Mouse (Mus musculus) embryonic facial prominence, embryonic 15.5 days (tissue): ENCODE data around the gene Pigk. TPM values are rescaled to one million over a fixed set of nuclear protein-coding genes. Genes with fewer than 3 reads are reported as not detected.

ENCODE experiments used
- ATAC-seq: fragments of 200-750 bp; cut with Nextera tagmentation; 2 replicates; pipeline ENCODE4 v1.8.0; 2017; ENCODE audit warnings: low read depth, moderate TSS enrichment; ENCODE audit not compliant: insufficient number of reproducible peaks, low FRiP score, low TSS enrichment
- H3K27ac ChIP-seq: fragments of 300-500 bp; sonication (generic); replicated peaks from 2 replicates; pipeline ENCODE4 v1.5.1; 2015; ENCODE audit warnings: mild to moderate bottlenecking, inconsistent platforms
- H3K27me3 ChIP-seq: fragments of 300-500 bp; sonication (generic); 2 replicates; pipeline ENCODE4 v1.6.1; 2015; ENCODE audit warnings: inconsistent platforms
- H3K36me3 ChIP-seq: fragments of 300-500 bp; sonication (generic); 2 replicates; pipeline ENCODE4 v1.6.1; 2015; ENCODE audit warnings: mild to moderate bottlenecking, inconsistent platforms
- H3K4me1 ChIP-seq: fragments of 300-500 bp; sonication (generic); 2 replicates; pipeline ENCODE4 v1.6.1; 2015; ENCODE audit warnings: inconsistent platforms
- H3K4me2 ChIP-seq: fragments of 300-500 bp; sonication (generic); replicated peaks from 2 replicates; pipeline ENCODE4 v1.6.1; 2015; ENCODE audit warnings: mild to moderate bottlenecking, inconsistent platforms
- H3K4me3 ChIP-seq: fragments of 300-500 bp; sonication (generic); replicated peaks from 2 replicates; pipeline ENCODE4 v1.5.1; 2015; ENCODE audit warnings: mild to moderate bottlenecking, inconsistent platforms
- H3K9ac ChIP-seq: fragments of 300-500 bp; sonication (generic); 2 replicates; pipeline ENCODE4 v1.6.1; 2015; ENCODE audit warnings: inconsistent platforms
- H3K9me3 ChIP-seq: fragments of 300-500 bp; sonication (generic); replicated peaks from 2 replicates; pipeline ENCODE4 v1.6.1; 2016; ENCODE audit warnings: inconsistent platforms
- WGBS: fragments of 180-500 bp; shearing (Covaris S2); methylation state at CpG from one replicate; pipeline ENCODE4 v1.1.7; 2015; 5-methylcytosine and 5-hydroxymethylcytosine counted together
- polyA plus RNA-seq: library from polyadenylated mRNA; unstranded; fragments of >200 nt; fragmentation: Nextera tagmentation; extraction: Ambion mirVana; gene quantifications from 2 replicates; pipeline ENCODE4 v1.2.1, GENCODE M21; 2015

The Pigk gene
- polyA plus RNA-seq, 1 experiment from 2014 or later = 41.9 TPM

- H3K4me3 ChIP-seq = no peak overlapping the region
Observed at GRCm38 (mm10) chr3:152813905-152814304, 100.0 kb downstream of the Pigk start.

GRCm38 (mm10) chr3:152815110-152815509 is 101.2 kb downstream of the Pigk start:
- WGBS = 86% methylated on average over 5 of the region's 5 CpGs
- Histone ChIP-seq H3K9me3 (no peaks in the 10 kb centered on the region), H3K9ac (no peak overlapping the region), H3K27ac (no peak overlapping the region), H3K4me3 (no peak overlapping the region), H3K4me2 (no peak overlapping the region), H3K27me3 (no peaks in the 10 kb centered on the region), H3K36me3 (no peaks in the 10 kb centered on the region), H3K4me1 (no peaks in the 10 kb centered on the region)
- ATAC-seq = no peak

More at GRCm38 (mm10) chr3:152813905-152814304, 100.0 kb downstream of the Pigk start:
- Histone ChIP-seq H3K27ac (no peak overlapping the region), H3K4me2 (no peak overlapping the region), H3K27me3 (no peaks in the 10 kb centered on the region), H3K4me1 (no peaks in the 10 kb centered on the region), H3K9me3 (no peaks in the 10 kb centered on the region), H3K9ac (no peak overlapping the region), H3K36me3 (no peaks in the 10 kb centered on the region)
- WGBS = 63% methylated on average over 4 of the region's 4 CpGs
- ATAC-seq = no peak

- Histone ChIP-seq H3K4me3 (no peak overlapping the region), H3K9me3 (no peaks in the 10 kb centered on the region), H3K9ac (no peak overlapping the region), H3K4me2 (no peak overlapping the region), H3K4me1 (no peaks in the 10 kb centered on the region), H3K36me3 (no peaks in the 10 kb centered on the region), H3K27ac (no peak overlapping the region), H3K27me3 (no peaks in the 10 kb centered on the region)
- no peak for ATAC-seq
- 82% methylated on average over 3 of the region's 3 CpGs for WGBS
Observed at GRCm38 (mm10) chr3:152820406-152820805, 106.5 kb downstream of the Pigk start.

GRCm38 (mm10) chr3:152821202-152821601 is 107.3 kb downstream of the Pigk start:
- Histone ChIP-seq H3K27ac (no peak overlapping the region), H3K36me3 (no peaks in the 10 kb centered on the region), H3K4me3 (no peak overlapping the region), H3K4me2 (no peak overlapping the region), H3K9ac (no peak overlapping the region), H3K27me3 (no peaks in the 10 kb centered on the region), H3K4me1 (no peaks in the 10 kb centered on the region), H3K9me3 (no peaks in the 10 kb centered on the region)
- no peak for ATAC-seq
- 53% methylated on average over 14 of the region's 14 CpGs for WGBS

- H3K4me2 ChIP-seq = no peak overlapping the region
- no peaks in the 10 kb centered on the region for H3K36me3 ChIP-seq
- no peaks in the 10 kb centered on the region for H3K9me3 ChIP-seq
- H3K27me3 ChIP-seq = no peaks in the 10 kb centered on the region
- no peak overlapping the region for H3K9ac ChIP-seq
- H3K4me3 ChIP-seq = no peak overlapping the region
- no peak overlapping the region for H3K27ac ChIP-seq
- 57% methylated on average over 3 of the region's 3 CpGs for WGBS
- ATAC-seq = no peak
- H3K4me1 ChIP-seq = no peaks in the 10 kb centered on the region
Observed at GRCm38 (mm10) chr3:152831377-152831776, 117.5 kb downstream of the Pigk start.

- H3K9ac ChIP-seq = no peak overlapping the region
- H3K27me3 ChIP-seq = no peaks in the 10 kb centered on the region
- no peak overlapping the region for H3K4me3 ChIP-seq
- H3K4me1 ChIP-seq = no peaks in the 10 kb centered on the region
- no peak overlapping the region for H3K4me2 ChIP-seq
- H3K36me3 ChIP-seq = no peaks in the 10 kb centered on the region
- ATAC-seq = no peak
- no peak overlapping the region for H3K27ac ChIP-seq
- H3K9me3 ChIP-seq = no peaks in the 10 kb centered on the region
- WGBS = 92% methylated on average over 9 of the region's 9 CpGs
Observed at GRCm38 (mm10) chr3:152831974-152832373, 118.1 kb downstream of the Pigk start.

GRCm38 (mm10) chr3:152832436-152832835 is 118.5 kb downstream of the Pigk start:
- 90% methylated on average over 4 of the region's 4 CpGs for WGBS
- H3K4me2 ChIP-seq = no peak overlapping the region
- no peak overlapping the region for H3K4me3 ChIP-seq
- ATAC-seq = no peak
- H3K4me1 ChIP-seq = no peaks in the 10 kb centered on the region
- H3K27me3 ChIP-seq = no peaks in the 10 kb centered on the region
- H3K9ac ChIP-seq = no peak overlapping the region
- H3K36me3 ChIP-seq = no peaks in the 10 kb centered on the region
- no peak overlapping the region for H3K27ac ChIP-seq
- H3K9me3 ChIP-seq = no peaks in the 10 kb centered on the region

- Histone ChIP-seq H3K4me2 (no peak overlapping the region), H3K27ac (no peak overlapping the region), H3K4me3 (no peak overlapping the region), H3K9ac (no peak overlapping the region), H3K4me1 (no peaks in the 10 kb centered on the region), H3K9me3 (no peaks in the 10 kb centered on the region), H3K27me3 (no peaks in the 10 kb centered on the region), H3K36me3 (no peaks in the 10 kb centered on the region)
- WGBS = 65% methylated on average over 2 of the region's 2 CpGs
- ATAC-seq = no peak
Observed at GRCm38 (mm10) chr3:152837407-152837806, 123.5 kb downstream of the Pigk start.

- no peak for ATAC-seq
- no peaks in the 10 kb centered on the region for H3K4me1 ChIP-seq
- no peak overlapping the region for H3K27ac ChIP-seq
- H3K27me3 ChIP-seq = no peaks in the 10 kb centered on the region
- H3K9me3 ChIP-seq = no peaks in the 10 kb centered on the region
- no peaks in the 10 kb centered on the region for H3K36me3 ChIP-seq
- H3K4me2 ChIP-seq = no peak overlapping the region
- no peak overlapping the region for H3K9ac ChIP-seq
- WGBS = 91% methylated on average over 1 of the region's 1 CpGs
- no peak overlapping the region for H3K4me3 ChIP-seq
Observed at GRCm38 (mm10) chr3:152837938-152838337, 124.0 kb downstream of the Pigk start.

GRCm38 (mm10) chr3:152841264-152841663 is 127.4 kb downstream of the Pigk start:
- Histone ChIP-seq H3K27me3 (no peaks in the 10 kb centered on the region), H3K9ac (no peak overlapping the region), H3K27ac (no peak overlapping the region), H3K4me2 (no peak overlapping the region), H3K4me1 (no peaks in the 10 kb centered on the region), H3K4me3 (no peak overlapping the region), H3K36me3 (no peaks in the 10 kb centered on the region), H3K9me3 (no peaks in the 10 kb centered on the region)
- 77% methylated on average over 6 of the region's 6 CpGs for WGBS
- no peak for ATAC-seq

- Histone ChIP-seq H3K4me1 (peaks cover 5% of the 10 kb centered on the region; the same call in 1 of the 2 replicates), H3K4me2 (no peak overlapping the region), H3K9ac (no peak overlapping the region), H3K36me3 (no peaks in the 10 kb centered on the region), H3K27me3 (no peaks in the 10 kb centered on the region), H3K9me3 (no peaks in the 10 kb centered on the region), H3K27ac (no peak overlapping the region), H3K4me3 (no peak overlapping the region)
- ATAC-seq = no peak
- WGBS = 78% methylated on average over 3 of the region's 3 CpGs
Observed at GRCm38 (mm10) chr3:152842648-152843047, 128.7 kb downstream of the Pigk start.

GRCm38 (mm10) chr3:152843925-152844324 is 130.0 kb downstream of the Pigk start:
- Histone ChIP-seq H3K4me1 (peaks cover 5% of the 10 kb centered on the region; the same call in 1 of the 2 replicates), H3K9ac (no peak overlapping the region), H3K4me3 (no peak overlapping the region), H3K27ac (no peak overlapping the region), H3K4me2 (no peak overlapping the region), H3K36me3 (no peaks in the 10 kb centered on the region), H3K9me3 (no peaks in the 10 kb centered on the region), H3K27me3 (no peaks in the 10 kb centered on the region)
- no peak for ATAC-seq
